Mouse (Mus musculus): Measurements from ENCODE around the gene 2210011C24Rik. TPM values are rescaled to one million over a fixed set of nuclear protein-coding genes. Genes with fewer than 3 reads are reported as not detected.

Gene 2210011C24Rik
- polyA plus RNA-seq, 1 experiment from 2014 or later, result 21.0 TPM

GRCm38 (mm10) chr8:84023631-84024030 lies 11.7 kb upstream of the 2210011C24Rik start:
- DNase-seq (ENCODE audit: low spot score), result no peak
- no peak for TF ChIP-seq CTCF (IDR thresholded peaks at IDR 0.05; ENCODE audit: low read depth)
- Histone ChIP-seq H3K4me3 (replicated peaks; ENCODE audit: low read depth, low read length) (no peak overlapping the region), H3K27ac (0 out of 2 replicates have a peak overlapping the region, but pooled peaks have one; percentile 42), H3K4me2 (ENCODE audit: low read length) (peak overlapping the region; percentile 53; the same call in 1 of the 2 replicates), H3K27me3 (ENCODE audit: insufficient read depth, low read length) (no peaks in the 10 kb centered on the region), H3K9ac (ENCODE audit: low read depth, low read length) (no peak overlapping the region), H3K9me3 (replicated peaks; ENCODE audit: low read length) (no peaks in the 10 kb centered on the region), H3K4me1 (replicated peaks; ENCODE audit: insufficient read depth, low read length) (peaks cover 29% of the 10 kb centered on the region), H3K36me3 (ENCODE audit: insufficient read depth, low read length) (no peaks in the 10 kb centered on the region)
- ATAC-seq (replicated peaks; ENCODE audit: low FRiP score, low read depth), result peak; percentile 43
- 37% methylated on average over 1 of the region's 1 CpGs for WGBS

- no peaks in the 10 kb centered on the region for H3K36me3 ChIP-seq (ENCODE audit: insufficient read depth, low read length)
- H3K4me3 ChIP-seq (replicated peaks; ENCODE audit: low read depth, low read length), result no peak overlapping the region
- peak overlapping the region; percentile 42 for H3K27ac ChIP-seq
- no peak overlapping the region for H3K9ac ChIP-seq (ENCODE audit: low read depth, low read length)
- 7% methylated on average over 5 of the region's 5 CpGs for WGBS
- no peaks in the 10 kb centered on the region for H3K27me3 ChIP-seq (ENCODE audit: insufficient read depth, low read length)
- H3K9me3 ChIP-seq (replicated peaks; ENCODE audit: low read length), result no peaks in the 10 kb centered on the region
- peak; percentile 50; the same call in 1 of the 2 replicates for ATAC-seq (replicated peaks; ENCODE audit: low FRiP score, low read depth)
- DNase-seq (ENCODE audit: low spot score), result peak; percentile 53
- H3K4me2 ChIP-seq (ENCODE audit: low read length), result peak overlapping the region; percentile 53; the same call in 1 of the 2 replicates
- 0 out of 2 replicates have a peak, but pooled peaks have one; percentile 3 for TF ChIP-seq CTCF (IDR thresholded peaks at IDR 0.05; ENCODE audit: low read depth)
- peaks cover 29% of the 10 kb centered on the region for H3K4me1 ChIP-seq (replicated peaks; ENCODE audit: insufficient read depth, low read length)
Observed at GRCm38 (mm10) chr8:84023085-84023484, 11.1 kb upstream of the 2210011C24Rik start.

- H3K9ac ChIP-seq (ENCODE audit: low read depth, low read length), result peak overlapping the region; percentile 59
- peak overlapping the region; percentile 90 for H3K27ac ChIP-seq
- no peaks in the 10 kb centered on the region for H3K9me3 ChIP-seq (replicated peaks; ENCODE audit: low read length)
- H3K36me3 ChIP-seq (ENCODE audit: insufficient read depth, low read length), result no peaks in the 10 kb centered on the region
- H3K27me3 ChIP-seq (ENCODE audit: insufficient read depth, low read length), result no peaks in the 10 kb centered on the region
- TF ChIP-seq CTCF (IDR thresholded peaks at IDR 0.05; ENCODE audit: low read depth), result no peak
- DNase-seq (ENCODE audit: low spot score) (no peak), ATAC-seq (replicated peaks; ENCODE audit: low FRiP score, low read depth) (peak; percentile 4; the same call in 1 of the 2 replicates)
- 35% methylated on average over 12 of the region's 12 CpGs for WGBS
- peaks cover 29% of the 10 kb centered on the region for H3K4me1 ChIP-seq (replicated peaks; ENCODE audit: insufficient read depth, low read length)
- peak overlapping the region; percentile 24 for H3K4me3 ChIP-seq (replicated peaks; ENCODE audit: low read depth, low read length)
- peak overlapping the region; percentile 53 for H3K4me2 ChIP-seq (ENCODE audit: low read length)
Observed at GRCm38 (mm10) chr8:84021569-84021968, 9.6 kb upstream of the 2210011C24Rik start.

GRCm38 (mm10) chr8:84021096-84021495 lies 9.1 kb upstream of the 2210011C24Rik start, which contains the start of gene Palm3:
Gene Palm3, plus strand, starts transcription at chr8:84021471.
- Histone ChIP-seq H3K4me1 (replicated peaks; ENCODE audit: insufficient read depth, low read length) (peaks cover 29% of the 10 kb centered on the region), H3K27ac (peak within 1 kb of the TSS; percentile 90), H3K27me3 (ENCODE audit: insufficient read depth, low read length) (no peaks in the 10 kb centered on the region), H3K36me3 (ENCODE audit: insufficient read depth, low read length) (no peaks in the 10 kb centered on the region), H3K4me3 (replicated peaks; ENCODE audit: low read depth, low read length) (peak within 1 kb of the TSS; percentile 24), H3K9ac (ENCODE audit: low read depth, low read length) (peak within 1 kb of the TSS; percentile 59), H3K4me2 (ENCODE audit: low read length) (peak within 1 kb of the TSS; percentile 53), H3K9me3 (replicated peaks; ENCODE audit: low read length) (no peaks in the 10 kb centered on the region)
- TF ChIP-seq CTCF (IDR thresholded peaks at IDR 0.05; ENCODE audit: low read depth), result peak; percentile 43
- ATAC-seq (replicated peaks; ENCODE audit: low FRiP score, low read depth), result peak; percentile 89
- 4% methylated on average over 18 of the region's 18 CpGs for WGBS
- DNase-seq (ENCODE audit: low spot score), result peak; percentile 71

- no peak for DNase-seq (ENCODE audit: low spot score)
- WGBS, result 74% methylated on average over 9 of the region's 9 CpGs
Observed at GRCm38 (mm10) chr8:84019738-84020137, 7.8 kb upstream of the 2210011C24Rik start.

GRCm38 (mm10) chr8:84015833-84016232 lies 3.9 kb upstream of the 2210011C24Rik start:
- 97% methylated on average over 5 of the region's 5 CpGs for WGBS
- no peak overlapping the region for H3K4me3 ChIP-seq (replicated peaks; ENCODE audit: low read depth, low read length)
- 0 out of 2 replicates have a peak, but pooled peaks have one; percentile 10 for TF ChIP-seq CTCF (IDR thresholded peaks at IDR 0.05; ENCODE audit: low read depth)

More at GRCm38 (mm10) chr8:84019738-84020137, 7.8 kb upstream of the 2210011C24Rik start:
- TF ChIP-seq CTCF (IDR thresholded peaks at IDR 0.05; ENCODE audit: low read depth), result no peak
- Histone ChIP-seq H3K4me2 (ENCODE audit: low read length) (no peak overlapping the region), H3K9me3 (replicated peaks; ENCODE audit: low read length) (no peaks in the 10 kb centered on the region), H3K27me3 (ENCODE audit: insufficient read depth, low read length) (no peaks in the 10 kb centered on the region), H3K4me1 (replicated peaks; ENCODE audit: insufficient read depth, low read length) (peaks cover 25% of the 10 kb centered on the region), H3K9ac (ENCODE audit: low read depth, low read length) (no peak overlapping the region), H3K4me3 (replicated peaks; ENCODE audit: low read depth, low read length) (no peak overlapping the region), H3K36me3 (ENCODE audit: insufficient read depth, low read length) (no peaks in the 10 kb centered on the region), H3K27ac (no peak overlapping the region)
- ATAC-seq (replicated peaks; ENCODE audit: low FRiP score, low read depth), result no peak

More at GRCm38 (mm10) chr8:84015833-84016232, 3.9 kb upstream of the 2210011C24Rik start:
- no peak for DNase-seq (ENCODE audit: low spot score)
- Histone ChIP-seq H3K9me3 (replicated peaks; ENCODE audit: low read length) (no peaks in the 10 kb centered on the region), H3K27ac (no peak overlapping the region), H3K9ac (ENCODE audit: low read depth, low read length) (no peak overlapping the region), H3K36me3 (ENCODE audit: insufficient read depth, low read length) (no peaks in the 10 kb centered on the region), H3K4me1 (replicated peaks; ENCODE audit: insufficient read depth, low read length) (peaks cover 18% of the 10 kb centered on the region), H3K4me2 (ENCODE audit: low read length) (no peak overlapping the region), H3K27me3 (ENCODE audit: insufficient read depth, low read length) (peaks cover 16% of the 10 kb centered on the region)
- ATAC-seq (replicated peaks; ENCODE audit: low FRiP score, low read depth), result no peak
